Comparison of ENCODE assay signal across 30 mouse cellular contexts in the genomic region with DNA sequence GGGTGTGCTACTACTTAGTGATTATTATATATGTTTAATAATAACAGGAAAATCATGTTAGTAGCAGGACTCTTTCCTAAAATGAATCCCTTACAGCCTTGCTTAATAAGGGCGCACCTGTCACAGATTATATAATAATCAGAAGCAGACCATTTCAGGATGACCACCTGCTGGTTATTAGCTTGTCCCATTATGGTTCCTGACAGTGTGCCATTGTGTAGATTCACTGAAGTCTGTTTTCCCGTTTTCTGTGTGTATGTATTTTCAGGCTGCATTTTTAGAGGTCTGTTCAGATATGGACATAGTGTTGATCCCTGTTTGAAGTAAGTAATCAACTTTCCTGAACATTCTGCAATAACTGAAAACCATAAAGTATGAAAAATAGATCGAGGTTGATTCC.
DNase-seq lines count a peak whose midpoint lies in the region; ATAC-seq lines count a peak whose summit lies in the region.
"Had no signal": no experiment of that assay in that cellular context is flagged by ENCODE, and none has a peak within 500 bp of the region (broad histone marks: within the 10 kb centered on the region; RNA-seq: fewer than 3 reads in every experiment).

No protein-coding gene starts in this region.

- H3K27ac ChIP-seq in midbrain, embryonic 11.5 days (ENCODE audit: low read depth, low read length) = no peak overlapping the region
- H3K27ac ChIP-seq: embryonic facial prominence, embryonic 12.5 days; hindbrain, embryonic 14.5 days; layer of hippocampus, adult 2 months; limb, embryonic 10.5 days; limb, embryonic 15.5 days; liver, embryonic 13.5 days; midbrain, embryonic 15.5 days; neural tube, embryonic 15.5 days; stomach, postnatal 0 days had no signal

- H3K27me3 ChIP-seq in midbrain, embryonic 11.5 days (ENCODE audit: control insufficient read depth, insufficient read depth, low read length) = no peaks in the 10 kb centered on the region
- H3K27me3 ChIP-seq: embryonic facial prominence, embryonic 12.5 days; heart, embryonic 12.5 days; limb, embryonic 15.5 days; liver, embryonic 13.5 days; midbrain, embryonic 15.5 days; neural tube, embryonic 15.5 days had no signal

- no peaks in the 10 kb centered on the region for H3K9me3 ChIP-seq in midbrain, embryonic 11.5 days (ENCODE audit: control insufficient read depth, low read length)
- H3K9me3 ChIP-seq: embryonic facial prominence, embryonic 12.5 days; heart, embryonic 12.5 days; limb, embryonic 10.5 days; limb, embryonic 15.5 days; liver, embryonic 13.5 days; midbrain, embryonic 15.5 days; neural tube, embryonic 15.5 days had no signal

- peak; percentile 13 for DNase-seq in embryo, embryonic 10.5 days (ENCODE audit: low spot score)
- no peak for DNase-seq in embryo, embryonic 9.5 days (ENCODE audit: extremely low spot score)
- peak; percentile 36 to 48 for DNase-seq in cerebellum, adult 18-20 months
- DNase-seq in cerebellum, postnatal 36 days = peak; percentile 8 to 32
- DNase-seq in layer of hippocampus, postnatal 36 days = no peak
- no peak for DNase-seq in midbrain, embryonic 11.5 days (ENCODE audit: low spot score, missing footprints)
- DNase-seq in urinary bladder, postnatal 36 days (ENCODE audit: low spot score in 2 of 2) = no peak
- DNase-seq: adrenal gland, postnatal 14 days; gastrocnemius, postnatal 25 days; heart, adult 18-20 months; heart, postnatal 4 days; kidney, adult 2 months; kidney, postnatal 36 days; liver, embryonic 13.5 days; lung, embryonic 14.5 days; lung, postnatal 14 days; right cerebral cortex, adult 18-20 months; right cerebral cortex, postnatal 4 days; thymus, adult 18-20 months; thymus, postnatal 25 days had no signal

- 66% methylated on average over 3 of the region's 3 CpGs for WGBS in midbrain, embryonic 11.5 days

- no peak overlapping the region for H3K9ac ChIP-seq in midbrain, embryonic 11.5 days (ENCODE audit: low read length)
- H3K9ac ChIP-seq: embryonic facial prominence, embryonic 12.5 days; heart, embryonic 12.5 days; hindbrain, embryonic 14.5 days; limb, embryonic 15.5 days; liver, embryonic 13.5 days; lung, embryonic 14.5 days; midbrain, embryonic 15.5 days; neural tube, embryonic 15.5 days had no signal

- no peak overlapping the region for H3K4me3 ChIP-seq in midbrain, embryonic 11.5 days (ENCODE audit: low read depth, low read length)
- H3K4me3 ChIP-seq: embryonic facial prominence, embryonic 12.5 days; heart, embryonic 12.5 days; layer of hippocampus, adult 2 months; limb, embryonic 10.5 days; limb, embryonic 15.5 days; liver, embryonic 13.5 days; midbrain, embryonic 15.5 days; neural tube, embryonic 15.5 days had no signal

- no peak for ATAC-seq in midbrain, embryonic 11.5 days (ENCODE audit: low FRiP score)
- ATAC-seq: forebrain, embryonic 14.5 days; midbrain, embryonic 15.5 days had no signal

- no peaks in the 10 kb centered on the region for H3K36me3 ChIP-seq in midbrain, embryonic 11.5 days (ENCODE audit: control insufficient read depth, insufficient read depth, low read length)
- H3K36me3 ChIP-seq: embryonic facial prominence, embryonic 12.5 days; heart, embryonic 12.5 days; limb, embryonic 10.5 days; limb, embryonic 15.5 days; liver, embryonic 13.5 days; midbrain, embryonic 15.5 days; neural tube, embryonic 15.5 days had no signal

- no peak overlapping the region for H3K4me2 ChIP-seq in midbrain, embryonic 11.5 days
- H3K4me2 ChIP-seq: embryonic facial prominence, embryonic 12.5 days; heart, embryonic 12.5 days; hindbrain, embryonic 14.5 days; limb, embryonic 15.5 days; liver, embryonic 13.5 days; lung, embryonic 14.5 days; midbrain, embryonic 15.5 days; neural tube, embryonic 15.5 days had no signal

- H3K4me1 ChIP-seq in midbrain, embryonic 11.5 days (ENCODE audit: control insufficient read depth, insufficient read depth, low read length) = no peaks in the 10 kb centered on the region
- H3K4me1 ChIP-seq: embryonic facial prominence, embryonic 12.5 days; heart, embryonic 12.5 days; limb, embryonic 15.5 days; liver, embryonic 13.5 days; midbrain, embryonic 15.5 days; neural tube, embryonic 15.5 days had no signal

Comparison
In these comparisons a context has a peak if more than half of its experiments do, and no peak if none do; other contexts are left out.
1. DNase-seq: peak in embryo, embryonic 10.5 days (single experiment), cerebellum, adult 18-20 months (2 of 2) and cerebellum, postnatal 36 days (2 of 2); none in embryo, embryonic 9.5 days (single experiment), layer of hippocampus, postnatal 36 days (0 of 2), midbrain, embryonic 11.5 days (single experiment) and urinary bladder, postnatal 36 days (0 of 2).